22 mouse cellular contexts compared by ENCODE assay signal in genomic region chr12:41356040-41356439, GRCm38 (mm10).
DNase-seq lines count a peak whose midpoint lies in the region; ATAC-seq and TF ChIP-seq lines count a peak whose summit lies in the region.
"Had no signal": no experiment of that assay in that cellular context is flagged by ENCODE, and none has a peak within 500 bp of the region (broad histone marks: within the 10 kb centered on the region; RNA-seq: fewer than 3 reads in every experiment).

No protein-coding gene starts in this region.

- TF ChIP-seq EP300 in MEL (IDR thresholded peaks at IDR 0.05; ENCODE audit: low read depth in 1 of 2, low read length in 2 of 2): no peak

- H3K27me3 ChIP-seq in forebrain, embryonic 14.5 days (replicated peaks; ENCODE audit: control insufficient read depth, insufficient read depth, low read length): no peaks in the 10 kb centered on the region
- peaks cover 4% of the 10 kb centered on the region; the same call in 1 of the 2 replicates for H3K27me3 ChIP-seq in forebrain, embryonic 12.5 days
- H3K27me3 ChIP-seq in lung, embryonic 14.5 days (ENCODE audit: insufficient read depth, low read length): no peaks in the 10 kb centered on the region
- no peaks in the 10 kb centered on the region for H3K27me3 ChIP-seq in MEL (ENCODE audit: control insufficient read depth in 1 of 2, insufficient read depth in 2 of 2, low read length in 2 of 2)
- H3K27me3 ChIP-seq: forebrain, embryonic 15.5 days; heart, embryonic 15.5 days; limb, embryonic 12.5 days; liver, embryonic 15.5 days; Patski had no signal

- H3K79me2 ChIP-seq in MEL (ENCODE audit: control insufficient read depth, insufficient read depth, low read length, poor library complexity): no peaks in the 10 kb centered on the region

- H3K4me2 ChIP-seq in forebrain, embryonic 14.5 days (ENCODE audit: low read length): no peak overlapping the region
- no peak overlapping the region for H3K4me2 ChIP-seq in forebrain, embryonic 12.5 days
- H3K4me2 ChIP-seq in lung, embryonic 14.5 days: no peak overlapping the region
- H3K4me2 ChIP-seq: forebrain, embryonic 15.5 days; heart, embryonic 15.5 days; limb, embryonic 12.5 days; liver, embryonic 15.5 days had no signal

- ATAC-seq in forebrain, embryonic 14.5 days: no peak
- no peak for ATAC-seq in forebrain, embryonic 12.5 days (ENCODE audit: low FRiP score)
- no peak for ATAC-seq in lung, embryonic 14.5 days (ENCODE audit: insufficient read depth)
- ATAC-seq: forebrain, embryonic 15.5 days; intestine, embryonic 16.5 days; Patski had no signal

- WGBS in forebrain, embryonic 14.5 days: 80% methylated on average over 3 of the region's 3 CpGs
- WGBS in forebrain, embryonic 12.5 days: 76% methylated on average over 3 of the region's 3 CpGs
- WGBS in lung, embryonic 14.5 days: 50% methylated on average over 3 of the region's 3 CpGs
- WGBS in lung, adult 2 months: 58% methylated on average over 3 of the region's 3 CpGs

- TF ChIP-seq POLR2A in lung, adult 2 months (IDR thresholded peaks at IDR 0.05; ENCODE audit: borderline replicate concordance, extremely low read depth, low read depth, low read length): no peak
- no peak for TF ChIP-seq POLR2A in MEL (IDR thresholded peaks at IDR 0.05; ENCODE audit: control insufficient read depth in 1 of 2, insufficient read depth in 1 of 2, low read depth in 1 of 2, low read length in 2 of 2, poor library complexity in 1 of 2)

- H3K4me3 ChIP-seq in forebrain, embryonic 14.5 days (ENCODE audit: low read depth, low read length): no peak overlapping the region
- no peak overlapping the region for H3K4me3 ChIP-seq in forebrain, embryonic 12.5 days (replicated peaks)
- no peak overlapping the region for H3K4me3 ChIP-seq in lung, embryonic 14.5 days (ENCODE audit: low read depth, low read length)
- no peak overlapping the region for H3K4me3 ChIP-seq in lung, adult 2 months (replicated peaks; ENCODE audit: extremely low read depth, low read depth, low read length)
- H3K4me3 ChIP-seq in MEL (ENCODE audit: control insufficient read depth in 1 of 2, insufficient read depth in 1 of 2, low read depth in 2 of 2, low read length in 2 of 2): no peak overlapping the region
- H3K4me3 ChIP-seq: forebrain, embryonic 15.5 days; heart, adult 2 months; heart, embryonic 15.5 days; limb, embryonic 12.5 days; liver, embryonic 15.5 days; midbrain, embryonic 10.5 days had no signal

- TF ChIP-seq RAD21 in MEL (IDR thresholded peaks at IDR 0.05; ENCODE audit: low read depth, low read length): no peak

- TF ChIP-seq CTCF in lung, embryonic 14.5 days (IDR thresholded peaks at IDR 0.05; ENCODE audit: low read depth): no peak
- no peak for TF ChIP-seq CTCF in lung, adult 2 months (IDR thresholded peaks at IDR 0.05; ENCODE audit: insufficient read depth, low read length)
- no peak for TF ChIP-seq CTCF in MEL (IDR thresholded peaks at IDR 0.05 in 2 of 3, conservative IDR thresholded peaks at IDR 0.05 in 1 of 3; ENCODE audit: control insufficient read depth in 1 of 3, insufficient read depth in 1 of 3, low read depth in 2 of 3, low read length in 3 of 3, poor library complexity in 1 of 3, severe bottlenecking in 1 of 3)

- H3K27ac ChIP-seq in forebrain, embryonic 14.5 days (ENCODE audit: low read depth, low read length): no peak overlapping the region
- no peak overlapping the region for H3K27ac ChIP-seq in forebrain, embryonic 12.5 days
- H3K27ac ChIP-seq in lung, embryonic 14.5 days (ENCODE audit: low read depth): no peak overlapping the region
- no peak overlapping the region for H3K27ac ChIP-seq in MEL (ENCODE audit: control insufficient read depth, low read depth, low read length)
- H3K27ac ChIP-seq: forebrain, embryonic 15.5 days; heart, adult 2 months; heart, embryonic 15.5 days; limb, embryonic 12.5 days; liver, embryonic 15.5 days; midbrain, embryonic 10.5 days; stomach, postnatal 0 days had no signal

- no peak overlapping the region for H3K9ac ChIP-seq in forebrain, embryonic 14.5 days (ENCODE audit: low read length)
- no peak overlapping the region for H3K9ac ChIP-seq in forebrain, embryonic 12.5 days
- H3K9ac ChIP-seq in lung, embryonic 14.5 days: no peak overlapping the region
- H3K9ac ChIP-seq in MEL (ENCODE audit: control insufficient read depth, low read depth, low read length, poor library complexity, severe bottlenecking): no peak overlapping the region
- H3K9ac ChIP-seq: forebrain, embryonic 15.5 days; heart, embryonic 15.5 days; limb, embryonic 12.5 days; liver, embryonic 15.5 days had no signal

- no peaks in the 10 kb centered on the region for H3K36me3 ChIP-seq in forebrain, embryonic 14.5 days (ENCODE audit: control insufficient read depth, insufficient read depth, low read length)
- H3K36me3 ChIP-seq in forebrain, embryonic 12.5 days (replicated peaks): no peaks in the 10 kb centered on the region
- H3K36me3 ChIP-seq in lung, embryonic 14.5 days (ENCODE audit: insufficient read depth): no peaks in the 10 kb centered on the region
- H3K36me3 ChIP-seq in MEL (ENCODE audit: control insufficient read depth in 1 of 2, insufficient read depth in 2 of 2, low read length in 2 of 2): no peaks in the 10 kb centered on the region
- H3K36me3 ChIP-seq: forebrain, embryonic 15.5 days; heart, embryonic 15.5 days; limb, embryonic 12.5 days; liver, embryonic 15.5 days; midbrain, embryonic 10.5 days had no signal

- no peaks in the 10 kb centered on the region for H3K4me1 ChIP-seq in forebrain, embryonic 14.5 days (ENCODE audit: control insufficient read depth, insufficient read depth, low read length)
- H3K4me1 ChIP-seq in forebrain, embryonic 12.5 days: no peaks in the 10 kb centered on the region
- no peaks in the 10 kb centered on the region for H3K4me1 ChIP-seq in lung, embryonic 14.5 days (ENCODE audit: insufficient read depth)
- no peaks in the 10 kb centered on the region; the same call in 1 of the 2 replicates for H3K4me1 ChIP-seq in lung, adult 2 months (ENCODE audit: control insufficient read depth, insufficient read depth, low read length)
- no peaks in the 10 kb centered on the region for H3K4me1 ChIP-seq in MEL (ENCODE audit: control insufficient read depth in 1 of 2, insufficient read depth in 2 of 2, low read length in 2 of 2)
- H3K4me1 ChIP-seq: heart, embryonic 15.5 days; liver, embryonic 15.5 days had no signal

- DNase-seq in forebrain, embryonic 14.5 days (ENCODE audit: low spot score): peak; percentile 19
- DNase-seq in lung, embryonic 14.5 days: peak; percentile 86
- DNase-seq in lung, adult 2 months: no peak
- DNase-seq in MEL (ENCODE audit: low read depth, low spot score): peak; percentile 59
- DNase-seq in embryo, embryonic 10.5 days (ENCODE audit: low spot score): peak; percentile 67
- DNase-seq in cerebellum, postnatal 36 days: no peak
- no peak for DNase-seq in adrenal gland, adult 2 months
- DNase-seq: adrenal gland, postnatal 14 days; B cell, adult 2 months; cerebellum, adult 8-10 months; gastrocnemius, postnatal 25 days; heart, adult 2 months; right cerebral cortex, adult 18-20 months had no signal

- H3K9me3 ChIP-seq in forebrain, embryonic 14.5 days (replicated peaks; ENCODE audit: control insufficient read depth, low read length): no peaks in the 10 kb centered on the region
- no peaks in the 10 kb centered on the region for H3K9me3 ChIP-seq in forebrain, embryonic 12.5 days
- H3K9me3 ChIP-seq in lung, embryonic 14.5 days (ENCODE audit: low read depth, low read length): no peaks in the 10 kb centered on the region
- no peaks in the 10 kb centered on the region for H3K9me3 ChIP-seq in MEL (replicated peaks; ENCODE audit: insufficient read depth, low read length)
- H3K9me3 ChIP-seq: forebrain, embryonic 15.5 days; heart, embryonic 15.5 days; limb, embryonic 12.5 days; liver, embryonic 15.5 days; midbrain, embryonic 10.5 days had no signal

TF ChIP-seq in MEL, 35 proteins besides CTCF, POLR2A, EP300 and RAD21:
- 0 out of 2 replicates have a peak, but pooled peaks have one; percentile 13 for TF ChIP-seq SMC3 (IDR thresholded peaks at IDR 0.05; ENCODE audit: low read depth, low read length)
- TF ChIP-seq POLR2AphosphoS2 (IDR thresholded peaks at IDR 0.05; ENCODE audit: low read length): no peak
- TF ChIP-seq MXI1 (IDR thresholded peaks at IDR 0.05; ENCODE audit: low read depth, low read length): peak; percentile 62
- TF ChIP-seq SIN3A (IDR thresholded peaks at IDR 0.05; ENCODE audit: low read length): peak; percentile 59

Comparison
In these comparisons a context has a peak if more than half of its experiments do, and no peak if none do; other contexts are left out.
1. DNase-seq: peak in forebrain, embryonic 14.5 days (single experiment), lung, embryonic 14.5 days (single experiment), MEL (single experiment) and embryo, embryonic 10.5 days (single experiment); none in lung, adult 2 months (single experiment), cerebellum, postnatal 36 days (0 of 2) and adrenal gland, adult 2 months (single experiment).